Comparison of ENCODE assay signal across 9 mouse cellular contexts in the genomic region with DNA sequence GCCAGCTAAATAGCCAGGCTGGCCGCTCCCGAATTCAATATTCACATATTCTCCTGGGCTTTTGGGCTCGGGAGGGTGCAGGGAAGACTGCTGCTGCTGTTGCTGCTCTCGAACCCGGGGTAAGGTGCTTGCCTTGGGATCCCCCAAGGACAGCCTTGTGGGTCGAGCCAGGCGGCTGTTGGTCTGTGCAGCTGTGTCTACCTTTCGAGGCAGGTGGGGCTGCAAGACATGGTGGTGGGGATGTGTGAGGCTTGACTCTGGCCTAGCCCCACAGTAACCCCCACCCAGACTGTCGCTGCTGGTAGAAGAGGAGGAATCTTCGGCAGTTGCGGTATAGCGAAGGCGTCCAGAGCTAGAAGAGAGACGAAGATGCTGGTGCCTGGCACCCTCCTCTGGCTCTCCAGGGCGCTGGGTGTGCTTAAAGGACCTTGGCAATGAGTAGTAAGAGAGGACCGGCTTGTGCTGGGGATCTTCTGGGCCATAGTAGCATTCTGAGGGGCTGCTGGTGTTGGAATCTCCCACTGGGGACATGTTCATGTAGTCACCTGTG. TPM values are rescaled to one million over a fixed set of nuclear protein-coding genes. Genes with fewer than 3 reads are reported as not detected.
A peak's percentile ranks its signal among the peaks of the same experiment; 100 is the strongest.
DNase-seq lines count a peak whose midpoint lies in the region; ATAC-seq and TF ChIP-seq lines count a peak whose summit lies in the region.
"Had no signal": no experiment of that assay in that cellular context is flagged by ENCODE, and none has a peak within 500 bp of the region (broad histone marks: within the 10 kb centered on the region; RNA-seq: fewer than 3 reads in every experiment).

No protein-coding gene starts in this region.

- H3K9ac ChIP-seq in heart, embryonic 11.5 days (ENCODE audit: low read depth, low read length): peak overlapping the region; percentile 79
- peak overlapping the region; percentile 34; the same call in 1 of the 2 replicates for H3K9ac ChIP-seq in limb, embryonic 14.5 days (ENCODE audit: low read depth, low read length, severe bottlenecking)
- no peak overlapping the region for H3K9ac ChIP-seq in stomach, embryonic 14.5 days (replicated peaks; ENCODE audit: low read depth, low read length)
- H3K9ac ChIP-seq: liver, embryonic 14.5 days had no signal

- H3K9me3 ChIP-seq in embryonic facial prominence, embryonic 10.5 days: peaks cover 9% of the 10 kb centered on the region; the same call in 1 of the 2 replicates
- no peaks in the 10 kb centered on the region for H3K9me3 ChIP-seq in heart, embryonic 11.5 days (replicated peaks; ENCODE audit: control insufficient read depth, low read length)
- no peaks in the 10 kb centered on the region for H3K9me3 ChIP-seq in limb, embryonic 14.5 days (ENCODE audit: control insufficient read depth, low read length)
- H3K9me3 ChIP-seq in stomach, embryonic 14.5 days (ENCODE audit: control insufficient read depth, low read depth, low read length): no peaks in the 10 kb centered on the region

- H3K27me3 ChIP-seq in embryonic facial prominence, embryonic 10.5 days (replicated peaks; ENCODE audit: low read depth, poor library complexity, severe bottlenecking): peaks cover 33% of the 10 kb centered on the region
- H3K27me3 ChIP-seq in heart, embryonic 11.5 days (ENCODE audit: control insufficient read depth, insufficient read depth, low read length): peaks cover 3% of the 10 kb centered on the region
- no peaks in the 10 kb centered on the region for H3K27me3 ChIP-seq in limb, embryonic 14.5 days (ENCODE audit: control insufficient read depth, insufficient read depth, low read length)
- H3K27me3 ChIP-seq in stomach, embryonic 14.5 days (ENCODE audit: control insufficient read depth, insufficient read depth, low read length): no peaks in the 10 kb centered on the region

- WGBS in embryonic facial prominence, embryonic 10.5 days: 89% methylated on average over 16 of the region's 16 CpGs
- 78% methylated on average over 16 of the region's 16 CpGs for WGBS in heart, embryonic 11.5 days (ENCODE audit: insufficient replicate concordance)
- WGBS in limb, embryonic 14.5 days: 90% methylated on average over 16 of the region's 16 CpGs
- WGBS in stomach, embryonic 14.5 days: 91% methylated on average over 16 of the region's 16 CpGs

- TF ChIP-seq POLR2A in limb, embryonic 14.5 days (IDR thresholded peaks at IDR 0.05; ENCODE audit: borderline replicate concordance, extremely low read depth, insufficient read depth, insufficient read length): no peak

- peak overlapping the region; percentile 76 for H3K4me3 ChIP-seq in embryonic facial prominence, embryonic 10.5 days
- peak overlapping the region; percentile 76 for H3K4me3 ChIP-seq in heart, embryonic 11.5 days (ENCODE audit: low read depth, low read length)
- H3K4me3 ChIP-seq in limb, embryonic 14.5 days (replicated peaks; ENCODE audit: low read length): peak overlapping the region; percentile 56
- peak overlapping the region; percentile 70 for H3K4me3 ChIP-seq in stomach, embryonic 14.5 days (ENCODE audit: low read depth, low read length)

- DNase-seq in heart, adult 11 months: peak; percentile 90
- no peak for DNase-seq in heart, postnatal 4 days
- no peak for DNase-seq in embryonic facial prominence, embryonic 10.5 days (ENCODE audit: low spot score)
- no peak for DNase-seq in limb, embryonic 14.5 days (ENCODE audit: low spot score)
- no peak for DNase-seq in right cerebral cortex, adult 2 months (ENCODE audit: low spot score in 2 of 2)
- DNase-seq in thymus, postnatal 0 days (ENCODE audit: low spot score): no peak

- no peak for ATAC-seq in heart, embryonic 11.5 days (replicated peaks; ENCODE audit: insufficient number of reproducible peaks, low FRiP score, low TSS enrichment)
- no peak for ATAC-seq in limb, embryonic 14.5 days (ENCODE audit: low FRiP score, low read depth)
- ATAC-seq in stomach, embryonic 14.5 days (ENCODE audit: insufficient number of reproducible peaks, insufficient read depth, low FRiP score, low read depth): no peak

- H3K4me2 ChIP-seq in heart, embryonic 11.5 days: peak overlapping the region; percentile 81
- peak overlapping the region; percentile 88 for H3K4me2 ChIP-seq in limb, embryonic 14.5 days (replicated peaks; ENCODE audit: low read depth, low read length, severe bottlenecking)
- H3K4me2 ChIP-seq in stomach, embryonic 14.5 days (replicated peaks; ENCODE audit: low read depth, low read length): peak overlapping the region; percentile 88

- no peak overlapping the region for H3K27ac ChIP-seq in embryonic facial prominence, embryonic 10.5 days (replicated peaks)
- peak overlapping the region; percentile 73; the same call in 1 of the 2 replicates for H3K27ac ChIP-seq in heart, embryonic 11.5 days (ENCODE audit: low read depth, low read length)
- H3K27ac ChIP-seq in limb, embryonic 14.5 days (replicated peaks; ENCODE audit: low read depth, low read length): no peak overlapping the region
- H3K27ac ChIP-seq in stomach, embryonic 14.5 days (ENCODE audit: low read length): no peak overlapping the region
- H3K27ac ChIP-seq: liver, embryonic 14.5 days had no signal

- H3K36me3 ChIP-seq in embryonic facial prominence, embryonic 10.5 days (replicated peaks): peaks cover 32% of the 10 kb centered on the region
- H3K36me3 ChIP-seq in heart, embryonic 11.5 days (ENCODE audit: control insufficient read depth, insufficient read depth, low read length): peaks cover 7% of the 10 kb centered on the region; the same call in 1 of the 2 replicates
- H3K36me3 ChIP-seq in limb, embryonic 14.5 days (ENCODE audit: control insufficient read depth, insufficient read depth, low read length): peaks cover 28% of the 10 kb centered on the region
- H3K36me3 ChIP-seq in stomach, embryonic 14.5 days (ENCODE audit: control insufficient read depth, insufficient read depth, low read length): peaks cover 9% of the 10 kb centered on the region

- H3K4me1 ChIP-seq in embryonic facial prominence, embryonic 10.5 days: peaks cover 82% of the 10 kb centered on the region
- H3K4me1 ChIP-seq in heart, embryonic 11.5 days (ENCODE audit: control insufficient read depth, insufficient read depth, low read length): peaks cover 23% of the 10 kb centered on the region
- peaks cover 35% of the 10 kb centered on the region for H3K4me1 ChIP-seq in limb, embryonic 14.5 days (ENCODE audit: control insufficient read depth, insufficient read depth, low read length)
- peaks cover 30% of the 10 kb centered on the region for H3K4me1 ChIP-seq in stomach, embryonic 14.5 days (ENCODE audit: control insufficient read depth, insufficient read depth, low read length)

RNA-seq across cellular contexts. Expression of gene Irs1, which starts 3.4 kb away (rescaled TPM):
- total RNA-seq in heart, postnatal 4 days (2021): 10 to 100 TPM; 39.4 to 43.1 TPM
- 7.9 and 8.9 TPM in 2 replicates for polyA plus RNA-seq in embryonic facial prominence, embryonic 10.5 days (2016; fragmentation: Nextera tagmentation; extraction: Ambion mirVana)
- 8.4 and 10.9 TPM in 2 replicates for polyA plus RNA-seq in heart, embryonic 11.5 days (2014; fragmentation: Nextera tagmentation; extraction: Ambion mirVana)
- polyA plus RNA-seq in limb, embryonic 14.5 days (2012; rRNA removed): 19.7 and 26.1 TPM in 2 replicates
- polyA plus RNA-seq in limb, embryonic 14.5 days (2014; fragmentation: Nextera tagmentation; extraction: Ambion mirVana): 11.8 and 13.8 TPM in 2 replicates
- polyA plus RNA-seq in stomach, embryonic 14.5 days (2014; fragmentation: Nextera tagmentation; extraction: Ambion mirVana): 6.7 TPM in 2 replicates
- polyA plus RNA-seq in thymus, postnatal 0 days (2015; fragmentation: Nextera tagmentation; extraction: Ambion mirVana): 0.53 and 0.72 TPM in 2 replicates

RNA-seq across cellular contexts. Expression of gene Rhbdd1, which starts 28.4 kb away (rescaled TPM):
- total RNA-seq in heart, postnatal 4 days (2021): 10 to 100 TPM; 11.6 to 11.8 TPM
- polyA plus RNA-seq in embryonic facial prominence, embryonic 10.5 days (2016; fragmentation: Nextera tagmentation; extraction: Ambion mirVana): 8.9 and 10.1 TPM in 2 replicates
- polyA plus RNA-seq in heart, embryonic 11.5 days (2014; fragmentation: Nextera tagmentation; extraction: Ambion mirVana): 7.9 and 8.7 TPM in 2 replicates
- 7.2 and 8.7 TPM in 2 replicates for polyA plus RNA-seq in limb, embryonic 14.5 days (2012; rRNA removed)
- polyA plus RNA-seq in limb, embryonic 14.5 days (2014; fragmentation: Nextera tagmentation; extraction: Ambion mirVana): 6.1 and 7.0 TPM in 2 replicates
- polyA plus RNA-seq in stomach, embryonic 14.5 days (2014; fragmentation: Nextera tagmentation; extraction: Ambion mirVana): 6.2 and 6.6 TPM in 2 replicates
- 7.2 and 7.6 TPM in 2 replicates for polyA plus RNA-seq in thymus, postnatal 0 days (2015; fragmentation: Nextera tagmentation; extraction: Ambion mirVana)

RNA-seq across cellular contexts. Expression of gene Gm9747, which starts 54.9 kb away (rescaled TPM):
- not detected for total RNA-seq in heart, postnatal 4 days (2021)
- polyA plus RNA-seq in embryonic facial prominence, embryonic 10.5 days (2016; fragmentation: Nextera tagmentation; extraction: Ambion mirVana): 18.7 and 24.9 TPM in 2 replicates
- polyA plus RNA-seq in heart, embryonic 11.5 days (2014; fragmentation: Nextera tagmentation; extraction: Ambion mirVana): 33.1 and 40.5 TPM in 2 replicates
- polyA plus RNA-seq in limb, embryonic 14.5 days (2012; rRNA removed): 0.15 and 0.19 TPM in 2 replicates
- polyA plus RNA-seq in limb, embryonic 14.5 days (2014; fragmentation: Nextera tagmentation; extraction: Ambion mirVana): 44.9 and 45.2 TPM in 2 replicates
- 20.3 and 22.5 TPM in 2 replicates for polyA plus RNA-seq in stomach, embryonic 14.5 days (2014; fragmentation: Nextera tagmentation; extraction: Ambion mirVana)
- polyA plus RNA-seq in thymus, postnatal 0 days (2015; fragmentation: Nextera tagmentation; extraction: Ambion mirVana): 1.5 TPM in 2 replicates
